Mouse (Mus musculus): ENCODE data around the gene Kif27.

Gene Kif27

GRCm38 (mm10) chr13:58280528-58280927 lies 78.4 kb downstream of the Kif27 start:
- DNase-seq (ENCODE audit: low spot score in 2 of 2): no peak

GRCm38 (mm10) chr13:58276256-58276655 lies 82.7 kb downstream of the Kif27 start:
- DNase-seq (ENCODE audit: low spot score in 2 of 2): no peak

GRCm38 (mm10) chr13:58275599-58275998 lies 83.3 kb downstream of the Kif27 start, which contains the start of gene Gkap1:
Gene Gkap1 (minus strand): TSS chr13:58275699.
- no peak for DNase-seq (ENCODE audit: low spot score in 2 of 2)

- DNase-seq (ENCODE audit: low spot score in 2 of 2): no peak
These were observed 83.8 kb downstream of the Kif27 start for GRCm38 (mm10) chr13:58275076-58275475.

- peak; percentile 44 to 71 for DNase-seq (ENCODE audit: low spot score in 2 of 2)
These were observed 84.5 kb downstream of the Kif27 start for GRCm38 (mm10) chr13:58274259-58274991.

GRCm38 (mm10) chr13:58273411-58274258 lies 85.3 kb downstream of the Kif27 start:
- peak; percentile 8 to 10 for DNase-seq (ENCODE audit: low spot score in 2 of 2)

- DNase-seq (ENCODE audit: low spot score in 2 of 2): no peak
These were observed 92.1 kb downstream of the Kif27 start for GRCm38 (mm10) chr13:58266864-58267263.

GRCm38 (mm10) chr13:58263546-58263945 lies 95.4 kb downstream of the Kif27 start:
- no peak for DNase-seq (ENCODE audit: low spot score in 2 of 2)

- DNase-seq (ENCODE audit: low spot score in 2 of 2): no peak
These were observed 97.2 kb downstream of the Kif27 start for GRCm38 (mm10) chr13:58261674-58262073.

- no peak for DNase-seq (ENCODE audit: low spot score in 2 of 2)
These were observed 105.7 kb downstream of the Kif27 start for GRCm38 (mm10) chr13:58253268-58253667.

- no peak for DNase-seq (ENCODE audit: low spot score in 2 of 2)
These were observed 110.0 kb downstream of the Kif27 start for GRCm38 (mm10) chr13:58248957-58249356.

Measured in urinary bladder, postnatal 36 days (tissue).